Mouse (Mus musculus): ENCODE data around the gene Aldh3a2. TPM values are rescaled to one million over a fixed set of nuclear protein-coding genes. Genes with fewer than 3 reads are reported as not detected.
"Not testable (repeated sequence)": the region's sequence is repeated elsewhere in the genome, so short reads cannot be mapped to it uniquely, and the experiment has no call there.

Aldh3a2 gene
- 10 to 100 TPM; 47.0 to 48.4 TPM for total RNA-seq (2021)

DNA sequence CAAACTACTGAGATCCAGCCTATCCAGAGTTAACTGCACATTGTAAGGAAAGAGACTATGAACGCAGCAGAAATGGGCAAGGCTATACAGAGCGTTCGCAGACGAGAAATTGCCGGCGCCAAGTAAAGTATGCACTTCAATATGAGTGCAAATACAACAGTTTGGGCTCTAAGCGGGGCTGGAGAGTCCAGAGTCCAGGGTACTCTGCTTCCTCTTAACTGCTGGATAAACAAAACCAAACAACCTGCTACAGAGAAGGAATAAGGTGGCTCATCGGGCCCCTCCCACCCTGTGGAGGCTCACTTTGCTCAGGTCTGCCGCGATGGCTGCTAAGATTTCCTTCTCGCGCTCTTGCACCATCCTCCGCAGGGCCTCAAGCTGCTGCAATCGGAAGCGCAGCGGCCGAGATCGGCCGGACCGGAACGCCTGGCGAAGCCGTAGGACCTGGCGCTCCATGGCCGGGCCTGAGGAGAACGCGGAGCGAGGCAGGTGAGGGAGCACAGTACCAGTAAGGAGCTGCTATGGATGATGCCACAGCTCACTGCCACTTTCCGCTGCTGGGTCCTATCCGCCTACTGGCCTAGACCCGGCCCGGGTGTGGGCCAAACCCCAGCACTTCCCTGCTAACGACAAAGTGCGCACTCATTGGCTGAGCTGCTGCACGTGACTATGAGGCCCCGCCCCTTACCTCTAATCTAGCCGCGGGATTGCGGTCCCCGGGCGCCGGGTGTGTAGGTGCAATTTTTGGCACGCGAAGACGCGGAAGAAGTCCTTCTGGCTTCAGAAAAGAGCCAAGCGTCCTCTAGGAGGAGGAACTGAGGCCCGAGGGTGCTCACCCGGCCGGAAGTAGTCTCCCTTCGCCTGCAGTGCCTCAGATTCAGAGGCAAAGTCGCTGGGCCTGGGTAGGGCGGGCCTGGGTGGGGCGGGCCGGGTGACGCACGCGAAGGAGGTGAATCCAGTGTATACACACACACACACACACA lies at the start of gene Aldh3a2:
Gene Aldh3a2, minus strand, starts transcription at position 914 of the 983 bp plus-strand sequence.
- DNase-seq, result peak; percentile 96 to 97
- intact Hi-C loops (cut with DNase I), result loop anchor here (5.0 to 10.0 kb wide), 2 partner anchors 35 to 332 kb away; partner anchors contain the start of gene Map2k3

DNA sequence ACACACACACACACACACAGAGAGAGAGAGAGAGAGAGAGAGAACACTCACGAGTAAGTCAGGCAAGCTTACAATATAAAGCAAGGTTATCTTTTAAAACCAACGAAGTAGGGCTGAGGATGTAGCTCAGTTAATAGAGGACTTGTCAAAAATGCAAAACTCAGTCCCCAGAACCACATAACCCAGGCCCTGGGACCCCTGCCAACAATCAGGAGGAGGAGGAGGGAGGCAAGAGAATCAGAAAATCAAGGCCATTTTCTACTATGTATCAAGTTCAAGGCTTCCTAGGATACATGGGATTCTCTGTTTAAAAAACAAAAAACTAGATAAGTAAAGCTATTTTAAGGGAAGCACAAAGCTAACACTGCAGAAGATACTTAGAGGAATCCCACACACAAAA lies 49.6 kb upstream of the Aldh3a2 start:
- intact Hi-C loops (cut with DNase I), result no loop called here
- DNase-seq, result no peak

DNA sequence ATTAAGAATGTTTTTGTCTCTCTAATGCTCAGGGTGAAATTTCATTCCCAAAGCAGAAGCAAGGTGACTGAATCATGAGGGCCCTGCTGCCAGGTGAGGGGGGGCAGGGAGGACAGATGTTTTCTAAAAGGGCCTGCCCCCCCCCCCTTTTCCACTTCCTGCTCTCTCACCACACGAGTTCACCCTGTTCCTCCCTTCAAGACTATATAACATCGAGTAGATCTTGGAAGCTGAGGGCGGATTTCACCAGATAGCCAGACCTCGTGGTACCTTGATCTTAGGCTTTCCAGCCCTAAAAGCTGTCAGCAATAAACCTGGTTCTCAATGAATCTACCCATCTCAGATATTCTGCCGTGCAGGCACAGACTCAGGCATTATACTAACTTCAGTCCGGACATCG lies 43.1 kb upstream of the Aldh3a2 start:
- intact Hi-C loops (cut with DNase I), result no loop called here
- no peak for DNase-seq

DNA sequence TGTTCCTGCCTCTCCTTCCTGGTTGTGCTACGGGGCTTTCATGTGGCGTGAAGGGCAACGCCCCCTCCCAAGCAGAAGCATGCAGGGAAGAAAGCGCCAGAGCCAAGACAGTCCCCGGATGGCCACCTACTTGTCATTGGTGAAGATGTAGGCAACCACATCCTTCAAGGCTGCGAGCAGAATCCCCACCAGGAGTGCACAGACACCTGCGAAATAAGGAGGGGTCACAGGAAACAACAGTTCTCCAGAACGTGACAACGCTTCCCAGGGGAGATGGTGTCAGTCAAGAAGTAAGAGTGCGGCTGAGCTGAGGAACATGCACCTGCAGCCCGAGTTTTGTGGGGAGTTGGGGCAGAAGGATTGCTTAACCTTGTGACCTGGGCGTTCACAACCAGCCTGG lies 42.6 kb upstream of the Aldh3a2 start:
- no peak for DNase-seq
- intact Hi-C loops (cut with DNase I), result no loop called here

DNA sequence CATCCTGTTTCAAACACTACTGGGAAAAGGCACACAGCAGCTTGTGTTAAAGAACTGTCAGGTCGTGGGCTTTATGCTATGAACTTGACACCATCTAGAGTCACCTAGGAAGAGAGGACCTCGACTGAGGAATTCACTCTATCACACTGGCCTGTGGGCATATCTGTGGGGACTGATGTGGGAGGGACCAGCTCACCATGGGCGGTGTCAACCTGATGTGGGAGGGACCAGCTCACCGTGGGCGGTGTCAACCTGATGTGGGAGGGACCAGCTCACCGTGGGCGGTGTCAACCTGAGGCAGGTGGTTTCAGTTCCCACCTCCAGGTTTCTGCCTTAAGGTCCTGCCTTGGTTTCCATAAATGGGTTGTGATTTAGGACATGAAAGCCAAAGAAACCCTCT lies 40.5 kb upstream of the Aldh3a2 start:
- DNase-seq, result no peak
- intact Hi-C loops (cut with DNase I), result no loop called here

DNA sequence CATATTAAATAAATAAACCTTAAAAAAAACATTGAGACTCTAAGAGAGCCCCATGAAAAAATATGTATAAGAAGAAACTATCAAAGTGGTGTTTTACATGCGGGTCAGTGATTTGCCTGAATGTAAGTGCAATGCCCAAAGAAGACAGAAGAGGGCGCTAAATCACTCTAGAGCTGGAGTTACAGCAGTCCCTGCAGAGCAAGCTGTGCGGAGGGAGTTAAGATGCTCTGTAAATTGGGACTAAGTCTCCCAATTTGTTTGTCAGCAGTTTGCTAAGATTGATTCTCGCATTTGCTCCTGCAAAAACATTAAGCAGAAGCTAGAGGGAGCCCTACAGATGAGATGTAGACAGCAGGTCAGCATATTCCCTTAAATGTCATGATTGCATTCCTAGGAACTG lies 38.1 kb upstream of the Aldh3a2 start:
- intact Hi-C loops (cut with DNase I), result no loop called here
- DNase-seq, result peak in 1 of 2 experiments; percentile 50

DNA sequence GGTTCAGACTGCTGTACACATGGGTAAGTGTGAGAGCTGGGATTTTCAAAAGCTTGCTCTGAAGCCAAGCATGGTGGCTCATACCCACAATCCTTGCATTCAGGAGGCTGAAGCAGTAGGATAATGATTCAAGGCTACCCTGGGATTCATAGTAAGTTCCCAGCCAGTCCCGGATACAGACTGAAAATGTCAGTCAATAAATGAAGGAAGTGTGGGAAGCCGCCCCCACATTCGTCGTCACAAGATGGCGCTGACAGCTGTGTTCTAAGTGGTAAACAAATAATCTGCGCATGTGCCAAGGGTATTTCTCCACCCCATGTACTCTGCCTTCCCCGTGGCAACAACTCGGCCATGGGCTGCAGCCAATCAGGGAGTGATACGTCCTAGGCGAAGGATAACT lies 37.3 kb upstream of the Aldh3a2 start:
- intact Hi-C loops (cut with DNase I), result not testable (repeated sequence)

DNA sequence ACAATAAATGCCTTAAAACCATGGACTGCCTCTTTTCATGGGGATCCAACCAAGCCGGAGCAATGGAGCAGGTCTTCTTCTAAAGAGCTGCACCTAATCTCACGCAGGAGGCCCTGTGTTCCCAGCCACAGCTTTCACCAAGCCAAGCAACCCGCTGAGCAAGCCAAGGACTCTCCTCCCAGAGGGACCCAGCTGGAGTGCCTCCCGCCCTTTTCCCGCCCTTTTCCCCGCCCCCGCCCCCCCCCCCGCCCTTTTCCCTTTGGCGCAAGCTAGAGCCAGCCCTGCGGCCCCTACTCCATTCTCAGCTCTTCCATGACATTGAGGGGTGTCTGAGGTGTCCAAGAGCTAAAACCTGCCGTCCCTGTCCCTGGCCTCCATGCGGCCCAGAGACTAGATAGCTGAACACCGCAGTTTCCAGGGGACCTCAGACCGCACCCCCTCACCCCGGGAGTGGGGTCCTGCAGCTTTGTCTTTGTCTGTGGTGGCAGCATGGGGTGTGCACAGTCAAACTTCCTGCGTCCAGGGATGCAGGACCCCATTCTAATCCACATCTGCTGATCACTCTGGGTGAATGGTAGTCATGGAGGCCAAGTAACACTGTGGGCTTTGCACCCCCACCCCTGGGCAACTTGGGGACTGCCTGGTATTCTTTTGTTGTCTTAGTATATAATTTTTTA lies 33.6 kb upstream of the Aldh3a2 start:
- peak; percentile 35 to 45 for DNase-seq
- intact Hi-C loops (cut with DNase I), result no loop called here

More for the DNA sequence above, 37.3 kb upstream of the Aldh3a2 start:
- not testable (repeated sequence) for DNase-seq

DNA sequence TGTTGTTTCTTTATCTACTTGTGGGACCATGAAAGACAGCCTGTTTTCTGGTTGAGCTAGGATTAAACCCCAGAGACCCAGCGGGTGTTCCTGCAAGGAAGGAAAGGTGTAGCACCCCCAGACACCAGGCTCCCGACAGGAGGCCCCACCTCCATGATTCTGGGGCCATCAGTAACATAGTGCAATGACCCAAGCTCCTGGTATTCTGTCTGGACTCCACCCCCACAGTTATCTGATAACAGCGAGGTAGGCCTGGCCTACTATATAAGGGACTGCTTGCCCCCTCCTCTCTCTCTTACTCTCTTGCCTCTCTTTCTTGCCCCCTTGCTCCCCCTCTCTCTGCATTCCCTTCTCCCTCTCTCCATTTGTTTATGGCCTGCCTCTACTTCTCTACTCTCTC lies 32.9 kb upstream of the Aldh3a2 start:
- intact Hi-C loops (cut with DNase I), result no loop called here

DNA sequence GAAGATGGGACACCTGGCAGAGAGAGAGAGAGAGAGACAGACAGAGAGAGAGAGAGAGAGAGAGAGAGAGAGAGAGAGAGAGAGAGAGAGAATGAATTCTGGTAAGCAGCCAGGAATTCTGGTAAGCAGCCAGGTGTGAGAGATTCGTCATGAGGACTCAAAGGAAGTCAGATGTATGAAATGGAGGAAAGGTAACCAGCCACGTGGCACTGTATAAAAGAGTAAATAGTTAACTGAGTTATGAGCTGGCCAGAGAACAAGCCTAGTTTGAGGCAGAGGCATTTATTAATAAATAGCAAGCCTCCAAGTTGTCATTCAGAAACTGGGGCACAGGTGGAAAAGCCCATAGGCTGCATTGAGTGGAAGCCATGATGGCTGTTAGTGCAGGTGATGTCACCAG lies 30.6 kb upstream of the Aldh3a2 start:
- no peak for DNase-seq
- intact Hi-C loops (cut with DNase I), result no loop called here

More for the DNA sequence above, 32.9 kb upstream of the Aldh3a2 start:
- no peak for DNase-seq

DNA sequence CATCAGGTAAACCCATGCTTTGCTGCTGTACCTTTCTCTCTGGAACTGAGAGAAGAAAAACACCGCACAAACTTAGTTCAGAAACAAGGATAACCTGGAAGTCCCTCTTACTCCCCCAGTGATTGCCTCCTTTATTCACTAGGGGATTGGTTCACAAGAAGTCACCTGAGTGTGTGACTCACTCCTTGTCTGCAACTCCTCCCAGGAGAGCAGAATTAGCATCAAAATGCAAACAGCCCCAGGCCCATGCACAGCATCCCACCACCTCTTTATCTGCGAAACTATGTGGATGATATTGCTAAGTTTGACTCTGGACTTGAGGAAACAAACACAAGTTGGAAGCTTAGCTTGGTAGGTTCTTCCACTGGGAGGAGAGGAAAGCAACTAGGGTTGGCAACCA lies 30.1 kb upstream of the Aldh3a2 start:
- no peak for DNase-seq

DNA sequence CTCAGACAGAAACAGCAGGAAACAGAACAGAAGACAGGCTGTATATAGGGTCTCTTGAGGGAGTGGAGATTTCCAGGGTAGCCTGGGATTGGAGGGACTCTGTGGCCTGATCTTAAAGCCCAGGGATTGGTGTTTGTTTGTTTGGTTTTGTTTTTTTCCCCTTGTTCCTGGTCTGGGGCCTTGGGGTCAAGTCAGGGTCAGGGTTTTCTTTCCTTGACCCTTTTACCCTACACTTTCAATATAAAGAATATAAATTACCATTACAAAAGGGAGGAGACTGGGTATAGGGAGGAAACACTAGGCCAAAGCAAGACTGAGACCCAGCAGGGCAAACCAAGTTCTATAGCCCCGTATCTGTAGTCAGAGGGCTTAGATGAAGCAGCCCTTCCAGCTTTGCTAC lies 29.3 kb upstream of the Aldh3a2 start:
- no peak for DNase-seq

More for the DNA sequence above, 30.1 kb upstream of the Aldh3a2 start:
- intact Hi-C loops (cut with DNase I), result no loop called here

DNA sequence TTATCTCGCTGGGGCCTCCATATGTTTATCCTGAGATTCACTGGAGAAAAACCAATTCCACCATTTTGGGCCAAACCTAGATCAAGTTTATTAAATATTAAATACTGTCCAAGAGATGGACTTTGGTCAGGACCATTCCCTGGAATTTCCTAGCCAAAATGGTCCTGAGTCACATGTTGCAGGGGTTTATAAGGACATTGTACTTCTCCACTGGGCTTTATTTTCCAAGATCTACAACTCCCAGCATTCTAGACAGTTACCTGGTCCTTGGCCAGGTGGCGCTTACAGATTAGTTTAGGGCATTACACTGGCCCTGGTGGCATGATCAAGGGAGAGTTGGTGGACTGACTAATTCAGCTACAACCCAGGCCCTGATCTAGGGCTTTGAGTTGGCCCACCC lies 28.3 kb upstream of the Aldh3a2 start:
- intact Hi-C loops (cut with DNase I), result no loop called here
- no peak for DNase-seq

More for the DNA sequence above, 29.3 kb upstream of the Aldh3a2 start:
- intact Hi-C loops (cut with DNase I), result no loop called here

DNA sequence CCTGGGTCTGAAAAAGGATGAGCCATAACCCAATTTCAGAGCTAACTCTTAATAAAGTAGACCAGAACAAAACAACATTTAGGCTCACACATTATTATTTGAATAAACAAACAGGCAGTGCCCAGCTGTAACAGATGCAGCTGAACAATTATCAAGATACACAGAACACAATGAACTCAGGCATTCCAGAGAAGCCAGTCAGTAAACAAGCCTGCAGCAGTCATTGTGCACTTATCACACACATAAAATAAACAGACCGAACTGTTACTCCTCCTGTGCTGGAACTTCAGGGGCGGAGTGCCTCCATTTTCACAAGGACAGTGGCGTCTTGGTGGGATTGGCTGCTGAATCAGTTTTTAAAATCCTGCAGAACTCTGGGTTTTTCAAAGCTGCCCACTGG lies 27.2 kb upstream of the Aldh3a2 start:
- no peak for DNase-seq
- intact Hi-C loops (cut with DNase I), result no loop called here

DNA sequence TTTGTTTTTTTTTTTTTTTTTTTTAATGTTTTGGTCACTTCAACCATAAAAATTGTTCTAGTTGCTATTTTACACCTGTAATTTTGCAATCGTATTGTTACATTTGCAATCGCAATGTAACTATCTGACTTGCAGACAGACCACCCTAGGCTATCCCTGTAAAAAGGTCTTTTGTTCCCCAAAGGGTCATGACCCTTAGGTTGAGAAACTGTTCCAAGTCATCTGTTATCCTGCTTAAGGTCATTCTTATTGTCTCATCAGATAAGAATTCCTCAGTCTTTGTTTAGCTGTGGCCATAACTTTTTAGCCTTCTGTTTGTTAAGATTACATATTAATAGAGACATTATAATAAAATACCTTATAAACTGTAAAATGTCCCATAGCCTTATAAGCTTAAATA lies 26.0 kb upstream of the Aldh3a2 start:
- no peak for DNase-seq
- intact Hi-C loops (cut with DNase I), result no loop called here

DNA sequence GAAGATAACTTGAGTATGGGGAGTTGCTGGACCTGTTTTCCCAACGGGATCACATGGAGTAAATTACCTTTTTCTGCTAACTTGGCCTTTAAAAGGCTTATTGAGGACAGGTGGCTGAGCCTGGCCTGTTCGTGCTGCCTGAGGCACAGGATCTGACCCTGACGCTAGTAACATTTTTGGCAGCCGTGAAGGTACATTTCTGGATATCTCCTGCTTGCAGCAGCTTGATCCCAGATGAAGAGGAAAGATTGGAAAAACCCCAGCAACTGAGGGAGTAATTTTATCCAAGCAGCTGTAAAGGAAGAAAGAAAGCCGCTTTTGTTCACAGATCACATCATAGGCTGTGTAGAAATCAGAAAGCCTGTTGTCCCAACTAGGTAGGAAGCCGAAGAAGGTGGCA lies 17.1 kb upstream of the Aldh3a2 start:
- intact Hi-C loops (cut with DNase I), result no loop called here
- DNase-seq, result no peak

DNA sequence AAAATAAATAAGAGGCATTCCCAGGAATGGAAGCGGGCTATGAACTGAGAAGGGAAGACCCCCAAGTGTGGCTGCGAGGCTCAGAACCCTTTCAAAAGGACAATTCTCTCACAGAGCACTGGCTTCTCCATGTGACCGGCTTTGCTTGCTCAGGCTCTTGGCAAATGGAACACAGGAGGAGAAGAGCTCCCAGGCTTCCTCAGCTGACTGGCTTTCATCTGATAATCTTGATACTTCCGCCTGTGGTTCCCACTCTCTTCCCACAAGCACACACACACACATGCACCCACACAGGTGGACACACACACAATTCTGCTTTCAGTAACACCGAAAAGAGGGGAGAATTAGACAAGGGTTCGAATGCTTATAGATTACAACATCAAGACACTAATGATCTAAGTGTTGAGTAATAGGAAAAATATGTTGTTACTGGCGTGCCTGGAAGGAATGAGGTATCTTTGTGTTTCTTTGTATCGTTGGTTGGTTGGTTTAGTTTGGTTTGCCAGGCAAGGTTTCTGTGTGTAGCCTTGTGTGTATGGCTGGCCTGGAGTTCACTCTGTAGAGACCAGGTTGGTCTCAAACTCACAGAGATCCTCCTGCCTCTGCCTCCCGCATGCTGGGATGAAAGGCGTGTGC lies 16.3 kb upstream of the Aldh3a2 start:
- DNase-seq, result no peak
- intact Hi-C loops (cut with DNase I), result no loop called here

DNA sequence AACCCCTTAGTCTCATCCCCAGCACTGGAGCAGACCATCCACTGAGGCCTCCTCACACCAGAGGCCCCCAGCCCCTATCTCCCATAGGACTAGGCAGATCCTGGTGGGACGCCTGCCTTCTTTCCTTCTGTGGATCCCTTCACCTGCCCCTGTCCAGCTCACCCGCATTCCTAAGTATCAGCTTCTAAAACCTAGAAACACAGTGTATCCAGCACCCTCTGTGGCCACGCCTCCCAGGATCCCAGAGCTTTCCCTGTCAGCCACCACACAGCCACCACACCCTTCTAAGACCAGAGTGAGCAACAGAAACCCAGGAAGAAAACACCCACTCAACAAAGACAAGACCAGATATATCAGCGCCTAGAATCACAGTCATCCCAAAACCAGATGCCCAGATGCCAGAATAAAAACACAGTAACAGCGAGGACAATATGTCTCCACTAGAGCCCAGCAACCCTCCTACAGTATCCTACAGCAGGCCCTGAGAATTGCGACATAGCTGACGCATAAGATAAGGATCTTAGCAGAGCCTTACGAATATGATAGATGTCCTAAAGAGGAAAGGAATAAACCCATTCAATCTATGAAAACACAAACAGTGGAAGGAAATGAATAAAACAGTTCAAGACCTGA lies 11.3 kb upstream of the Aldh3a2 start:
- intact Hi-C loops (cut with DNase I), result no loop called here

DNA sequence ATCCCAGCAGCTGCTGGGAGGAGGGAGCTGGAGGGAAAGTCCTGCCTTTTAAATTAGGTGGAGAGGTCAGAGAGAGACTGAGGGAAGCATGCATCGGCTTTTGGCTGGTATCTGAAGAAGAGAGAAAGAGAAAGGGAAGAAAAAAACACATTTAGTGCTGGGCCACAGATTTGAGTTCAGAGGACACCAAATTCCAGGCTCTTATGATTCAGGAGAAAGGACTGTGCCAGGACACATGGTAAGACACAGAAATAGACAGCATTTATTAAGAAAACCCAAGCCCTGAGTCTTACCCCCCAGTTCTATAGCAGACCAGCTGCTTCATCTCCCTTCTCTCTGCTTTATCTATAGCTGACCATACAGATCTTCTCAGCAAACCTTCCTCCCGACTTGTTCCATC lies 10.7 kb upstream of the Aldh3a2 start:
- DNase-seq, result no peak
- intact Hi-C loops (cut with DNase I), result no loop called here

More for the DNA sequence above, 11.3 kb upstream of the Aldh3a2 start:
- no peak for DNase-seq

DNA sequence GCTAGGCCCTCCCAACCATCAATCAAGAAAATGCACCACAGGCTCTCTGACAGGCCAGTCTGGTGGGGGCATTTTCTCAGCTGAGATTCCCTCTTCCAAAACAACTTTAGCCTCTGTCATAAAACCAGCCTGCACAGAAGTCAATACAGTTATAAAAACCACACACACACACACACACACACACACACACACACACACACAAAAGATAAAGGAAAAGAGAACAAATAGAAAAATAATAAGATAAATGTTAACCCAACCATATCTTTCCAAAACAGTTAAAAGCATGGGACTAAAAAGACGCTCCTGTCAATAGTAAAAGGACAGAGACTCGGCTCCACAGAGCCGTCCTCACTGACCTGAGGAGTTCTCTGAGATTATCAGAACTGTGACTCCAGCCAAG lies 9.2 kb upstream of the Aldh3a2 start:
- no peak for DNase-seq
- intact Hi-C loops (cut with DNase I), result no loop called here

DNA sequence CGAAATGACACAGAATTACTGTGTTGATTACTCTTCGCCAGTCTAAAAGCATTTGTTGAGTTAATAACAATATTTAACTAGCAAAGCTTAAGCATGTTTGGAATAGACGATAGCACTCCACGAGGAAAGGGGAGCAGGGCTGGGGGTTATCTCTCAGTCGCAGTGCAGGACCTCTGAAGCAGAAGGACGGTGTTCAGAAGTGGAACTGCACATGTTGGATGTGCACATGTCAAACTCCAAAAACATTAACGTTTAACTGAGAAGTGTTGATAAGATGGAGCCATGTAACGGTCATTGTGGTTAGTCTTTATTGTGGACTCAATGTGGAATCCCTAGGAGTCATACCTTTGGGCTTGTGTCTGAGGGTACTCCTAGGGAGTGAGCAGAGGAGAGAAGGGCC lies 7.8 kb upstream of the Aldh3a2 start:
- DNase-seq, result no peak
- intact Hi-C loops (cut with DNase I), result no loop called here
